Mouse (Mus musculus): ENCODE data around the gene Kctd21.

- TF ChIP-seq CTCF (IDR thresholded peaks at IDR 0.05; ENCODE audit: low read depth, low read length) = no peak
- no peak for TF ChIP-seq GATA1 (IDR thresholded peaks at IDR 0.05; ENCODE audit: borderline replicate concordance, low read length)
- no peak for TF ChIP-seq GATA2 (IDR thresholded peaks at IDR 0.05; ENCODE audit: borderline replicate concordance, low read depth, low read length)
Measured at GRCm38 (mm10) chr7:97328891-97329588, 3.1 kb upstream of the Kctd21 start.

Data from G1E (cell line).